Mouse (Mus musculus) cerebellum, adult 8-10 months (tissue): ENCODE measurements at regions not wholly inside any gene's neighbourhood (a gene's known extent, or its start where the extent isn't known, plus 50 kb on each side); places are given as distances from the start of the nearest gene placed in this dataset.
"Not testable (repeated sequence)": the region's sequence is repeated elsewhere in the genome, so short reads cannot be mapped to it uniquely, and the experiment has no call there.

Source experiments
- DNase-seq: peaks from one replicate; pipeline ENCODE4 v3.0.0; 2022

- DNase-seq = not testable (repeated sequence)
These were observed 55.6 kb upstream of the Slc1a3 start for GRCm38 (mm10) chr15:8766208-8766607.

GRCm38 (mm10) chr15:8761741-8762271, 51.2 kb upstream of the Slc1a3 start:
- no peak for DNase-seq

DNA sequence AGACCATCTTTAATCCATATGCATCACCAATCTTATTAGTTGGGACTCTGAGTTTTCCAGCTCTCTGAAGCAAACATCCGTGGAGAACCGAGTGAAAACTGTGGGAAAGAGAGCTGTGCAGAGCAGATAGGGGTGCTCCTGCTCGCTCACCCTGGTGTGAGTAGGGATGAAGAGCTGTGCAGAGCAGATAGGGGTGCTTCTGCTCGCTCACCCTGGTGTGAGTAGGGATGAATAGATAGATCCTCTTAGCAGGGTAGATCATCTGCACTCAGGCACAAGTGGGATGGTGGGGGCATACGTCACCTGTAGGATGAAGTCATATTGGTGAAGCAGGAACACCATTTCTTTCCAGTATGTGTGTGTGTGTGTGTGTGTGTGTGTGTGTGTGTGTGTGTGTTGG, 50.6 kb upstream of the Slc1a3 start:
- no peak for DNase-seq
